9 mouse cellular contexts compared by ENCODE assay signal in genomic region chr8:120562680-120563347, GRCm38 (mm10). TPM values are rescaled to one million over a fixed set of nuclear protein-coding genes. Genes with fewer than 3 reads are reported as not detected.
DNase-seq lines count a peak whose midpoint lies in the region; ATAC-seq and TF ChIP-seq lines count a peak whose summit lies in the region.
"Had no signal": no experiment of that assay in that cellular context is flagged by ENCODE, and none has a peak within 500 bp of the region (broad histone marks: within the 10 kb centered on the region; RNA-seq: fewer than 3 reads in every experiment).

No protein-coding gene starts in this region.

- H3K4me1 ChIP-seq in lung, embryonic 15.5 days, result peaks cover 53% of the 10 kb centered on the region
- H3K4me1 ChIP-seq in forebrain, embryonic 11.5 days (replicated peaks; ENCODE audit: control insufficient read depth, insufficient read depth, low read length), result peaks cover 77% of the 10 kb centered on the region
- H3K4me1 ChIP-seq in intestine, postnatal 0 days (replicated peaks; ENCODE audit: control insufficient read depth, insufficient read depth, low read length), result 0 out of 2 replicates have a peak, but pooled peaks cover 4% of the 10 kb centered on the region
- peaks cover 78% of the 10 kb centered on the region for H3K4me1 ChIP-seq in neural tube, embryonic 14.5 days (ENCODE audit: control insufficient read depth, insufficient read depth, low read length)

- no peak for DNase-seq in lung, postnatal 25 days (ENCODE audit: low spot score)
- DNase-seq in forebrain, embryonic 11.5 days (ENCODE audit: low spot score), result no peak
- DNase-seq in T-cell, adult 2 months (ENCODE audit: low spot score), result no peak
- DNase-seq in spleen, postnatal 14 days (ENCODE audit: low spot score in 2 of 2), result no peak
- DNase-seq: right cerebral cortex, postnatal 25 days had no signal

- H3K27me3 ChIP-seq in lung, embryonic 15.5 days, result no peaks in the 10 kb centered on the region
- H3K27me3 ChIP-seq in forebrain, embryonic 11.5 days (ENCODE audit: control insufficient read depth, insufficient read depth, low read length), result no peaks in the 10 kb centered on the region
- H3K27me3 ChIP-seq in intestine, postnatal 0 days (replicated peaks; ENCODE audit: control insufficient read depth, insufficient read depth, low read length), result no peaks in the 10 kb centered on the region
- no peaks in the 10 kb centered on the region for H3K27me3 ChIP-seq in neural tube, embryonic 14.5 days (ENCODE audit: control insufficient read depth, insufficient read depth, low read length)

- TF ChIP-seq CTCF in intestine, postnatal 0 days (IDR thresholded peaks at IDR 0.05; ENCODE audit: low read depth), result no peak

- peak overlapping the region; percentile 88 for H3K27ac ChIP-seq in lung, embryonic 15.5 days
- H3K27ac ChIP-seq in forebrain, embryonic 11.5 days (ENCODE audit: low read depth, low read length), result peak overlapping the region; percentile 87
- peak overlapping the region; percentile 70 for H3K27ac ChIP-seq in intestine, postnatal 0 days (ENCODE audit: low read depth, low read length)
- H3K27ac ChIP-seq in neural tube, embryonic 14.5 days (ENCODE audit: low read depth, low read length), result peak overlapping the region; percentile 81

- WGBS in lung, embryonic 15.5 days, result 84% methylated on average over 18 of the region's 18 CpGs
- WGBS in forebrain, embryonic 11.5 days, result 71% methylated on average over 18 of the region's 18 CpGs
- 79% methylated on average over 18 of the region's 18 CpGs for WGBS in intestine, postnatal 0 days
- 72% methylated on average over 18 of the region's 18 CpGs for WGBS in neural tube, embryonic 14.5 days

- no peak for ATAC-seq in lung, embryonic 15.5 days (ENCODE audit: borderline replicate concordance, extremely low read depth, low FRiP score, low TSS enrichment)
- ATAC-seq in forebrain, embryonic 11.5 days (replicated peaks; ENCODE audit: low FRiP score), result peak; percentile 1; the same call in 1 of the 2 replicates
- no peak for ATAC-seq in intestine, postnatal 0 days
- no peak for ATAC-seq in neural tube, embryonic 14.5 days (ENCODE audit: low read depth)
- no peak for ATAC-seq in megakaryocyte-erythroid progenitor cell, adult 5-6 weeks (replicated peaks; ENCODE audit: low FRiP score, low TSS enrichment, poor library complexity, severe bottlenecking)

- no peaks in the 10 kb centered on the region for H3K9me3 ChIP-seq in lung, embryonic 15.5 days
- no peaks in the 10 kb centered on the region for H3K9me3 ChIP-seq in forebrain, embryonic 11.5 days (ENCODE audit: control insufficient read depth, low read length)
- no peaks in the 10 kb centered on the region for H3K9me3 ChIP-seq in intestine, postnatal 0 days (ENCODE audit: control insufficient read depth)
- H3K9me3 ChIP-seq in neural tube, embryonic 14.5 days (ENCODE audit: control insufficient read depth, low read length), result no peaks in the 10 kb centered on the region

- peaks cover 23% of the 10 kb centered on the region for H3K36me3 ChIP-seq in lung, embryonic 15.5 days
- H3K36me3 ChIP-seq in forebrain, embryonic 11.5 days (ENCODE audit: control insufficient read depth, insufficient read depth, low read length), result peaks cover 8% of the 10 kb centered on the region
- H3K36me3 ChIP-seq in intestine, postnatal 0 days (ENCODE audit: control insufficient read depth, insufficient read depth), result peaks cover 67% of the 10 kb centered on the region
- peaks cover 5% of the 10 kb centered on the region; the same call in 1 of the 2 replicates for H3K36me3 ChIP-seq in neural tube, embryonic 14.5 days (ENCODE audit: control insufficient read depth, insufficient read depth, low read length)

- no peak overlapping the region for H3K9ac ChIP-seq in lung, embryonic 15.5 days
- H3K9ac ChIP-seq in forebrain, embryonic 11.5 days (ENCODE audit: low read length), result peak overlapping the region; percentile 37
- H3K9ac ChIP-seq in intestine, postnatal 0 days (ENCODE audit: low read depth, low read length), result no peak overlapping the region
- no peak overlapping the region; the same call in 1 of the 2 replicates for H3K9ac ChIP-seq in neural tube, embryonic 14.5 days (replicated peaks; ENCODE audit: low read depth, low read length)

- H3K4me2 ChIP-seq in lung, embryonic 15.5 days, result no peak overlapping the region
- 0 out of 2 replicates have a peak overlapping the region, but pooled peaks have one; percentile 18 for H3K4me2 ChIP-seq in forebrain, embryonic 11.5 days (ENCODE audit: low read depth, low read length, severe bottlenecking)
- no peak overlapping the region for H3K4me2 ChIP-seq in intestine, postnatal 0 days (replicated peaks; ENCODE audit: low read depth)
- no peak overlapping the region for H3K4me2 ChIP-seq in neural tube, embryonic 14.5 days (ENCODE audit: low read depth, low read length)

- no peak overlapping the region for H3K4me3 ChIP-seq in lung, embryonic 15.5 days
- H3K4me3 ChIP-seq in forebrain, embryonic 11.5 days (ENCODE audit: low read depth, low read length), result no peak overlapping the region
- H3K4me3 ChIP-seq in intestine, postnatal 0 days (ENCODE audit: low read depth, low read length), result no peak overlapping the region
- no peak overlapping the region for H3K4me3 ChIP-seq in neural tube, embryonic 14.5 days (ENCODE audit: low read depth, low read length)

RNA-seq across cellular contexts. Expression of gene Gins2, which starts 26.3 kb away (rescaled TPM):
- polyA plus RNA-seq in lung, embryonic 15.5 days (2015; fragmentation: Nextera tagmentation; extraction: Ambion mirVana), result 117 and 124 TPM in 2 replicates
- polyA plus RNA-seq in forebrain, embryonic 11.5 days (2014; fragmentation: Nextera tagmentation; extraction: Ambion mirVana), result 105 and 115 TPM in 2 replicates
- 23.1 and 23.7 TPM in 2 replicates for polyA plus RNA-seq in intestine, postnatal 0 days (2015; fragmentation: Nextera tagmentation; extraction: Ambion mirVana)
- polyA plus RNA-seq in neural tube, embryonic 14.5 days (2014; fragmentation: Nextera tagmentation; extraction: Ambion mirVana), result 10.5 and 13.1 TPM in 2 replicates
- total RNA-seq in megakaryocyte-erythroid progenitor cell, adult 5-6 weeks (2014; fragmentation: Nextera tagmentation), result 76.6 and 99.8 TPM in 2 replicates
- total RNA-seq in megakaryocyte-erythroid progenitor cell, adult 5-6 weeks (2017), result 43.8 and 62.0 TPM in 2 replicates
